Mouse (Mus musculus): ENCODE data around the gene Fut8.

Gene Fut8

GRCm38 (mm10) chr12:77309507-77309906 lies 71.6 kb downstream of the Fut8 start:
- no peak for DNase-seq

- no peak for DNase-seq
Observed at GRCm38 (mm10) chr12:77313502-77313901, 75.6 kb downstream of the Fut8 start.

GRCm38 (mm10) chr12:77324142-77324541 lies 86.2 kb downstream of the Fut8 start:
- DNase-seq, result no peak

GRCm38 (mm10) chr12:77346521-77346920 lies 108.6 kb downstream of the Fut8 start:
- DNase-seq, result no peak

- DNase-seq, result no peak
Observed at GRCm38 (mm10) chr12:77349543-77349942, 111.6 kb downstream of the Fut8 start.

GRCm38 (mm10) chr12:77415720-77416119 lies 177.8 kb downstream of the Fut8 start:
- no peak for DNase-seq

GRCm38 (mm10) chr12:77421667-77422393 lies 183.9 kb downstream of the Fut8 start:
- DNase-seq, result no peak

- no peak for DNase-seq
Observed at GRCm38 (mm10) chr12:77426093-77426492, 188.2 kb downstream of the Fut8 start.

GRCm38 (mm10) chr12:77428165-77428564 lies 190.2 kb downstream of the Fut8 start:
- no peak for DNase-seq

- no peak for DNase-seq
Observed at GRCm38 (mm10) chr12:77429381-77429780, 191.5 kb downstream of the Fut8 start.

GRCm38 (mm10) chr12:77436733-77437132 lies 198.8 kb downstream of the Fut8 start:
- no peak for DNase-seq

GRCm38 (mm10) chr12:77450816-77451215 lies 212.9 kb downstream of the Fut8 start:
- DNase-seq, result peak in 1 of 2 experiments; percentile 30

- DNase-seq, result no peak
Observed at GRCm38 (mm10) chr12:77466178-77466577, 228.3 kb downstream of the Fut8 start.

- no peak for DNase-seq
Observed at GRCm38 (mm10) chr12:77479931-77480330, 242.0 kb downstream of the Fut8 start.

- no peak for DNase-seq
Observed at GRCm38 (mm10) chr12:77481153-77481552, 243.2 kb downstream of the Fut8 start.

GRCm38 (mm10) chr12:77481799-77482198 lies 243.9 kb downstream of the Fut8 start:
- no peak for DNase-seq

GRCm38 (mm10) chr12:77483180-77483855 lies 245.4 kb downstream of the Fut8 start:
- DNase-seq, result no peak

GRCm38 (mm10) chr12:77484761-77485160 lies 246.8 kb downstream of the Fut8 start:
- no peak for DNase-seq

- DNase-seq, result no peak
Observed at GRCm38 (mm10) chr12:77491478-77491877, 253.6 kb downstream of the Fut8 start.

GRCm38 (mm10) chr12:77495781-77496180 lies 257.9 kb downstream of the Fut8 start:
- DNase-seq, result no peak

GRCm38 (mm10) chr12:77498153-77498552 lies 260.2 kb downstream of the Fut8 start:
- DNase-seq, result no peak

GRCm38 (mm10) chr12:77500439-77501055 lies 262.6 kb downstream of the Fut8 start:
- DNase-seq, result no peak

- DNase-seq, result no peak
Observed at GRCm38 (mm10) chr12:77501466-77502240, 263.7 kb downstream of the Fut8 start.

All from thymus, adult 18-20 months (tissue).